Mouse (Mus musculus): ENCODE results near the gene Lrrc27. TPM values are rescaled to one million over a fixed set of nuclear protein-coding genes. Genes with fewer than 3 reads are reported as not detected.

Lrrc27 gene
- total RNA-seq, 2 experiments from 2014 or later, result 2.9 to 4.2 TPM

GRCm38 (mm10) chr7:139246931-139247880 lies 34.4 kb downstream of the Lrrc27 start:
- peak; percentile 34 for DNase-seq

GRCm38 (mm10) chr7:139247881-139248614 lies 35.3 kb downstream of the Lrrc27 start, which contains the start of gene Pwwp2b:
TSS of gene Pwwp2b (plus strand) at chr7:139248482.
- DNase-seq, result peak; percentile 82

GRCm38 (mm10) chr7:139248615-139249405 lies 36.0 kb downstream of the Lrrc27 start:
- DNase-seq, result peak; percentile 60

- no peak for DNase-seq
Measured at GRCm38 (mm10) chr7:139249406-139250210, 36.8 kb downstream of the Lrrc27 start.

GRCm38 (mm10) chr7:139251881-139252301 lies 39.1 kb downstream of the Lrrc27 start:
- DNase-seq, result peak; percentile 61

- DNase-seq, result no peak
Measured at GRCm38 (mm10) chr7:139252566-139252965, 39.8 kb downstream of the Lrrc27 start.

DNA sequence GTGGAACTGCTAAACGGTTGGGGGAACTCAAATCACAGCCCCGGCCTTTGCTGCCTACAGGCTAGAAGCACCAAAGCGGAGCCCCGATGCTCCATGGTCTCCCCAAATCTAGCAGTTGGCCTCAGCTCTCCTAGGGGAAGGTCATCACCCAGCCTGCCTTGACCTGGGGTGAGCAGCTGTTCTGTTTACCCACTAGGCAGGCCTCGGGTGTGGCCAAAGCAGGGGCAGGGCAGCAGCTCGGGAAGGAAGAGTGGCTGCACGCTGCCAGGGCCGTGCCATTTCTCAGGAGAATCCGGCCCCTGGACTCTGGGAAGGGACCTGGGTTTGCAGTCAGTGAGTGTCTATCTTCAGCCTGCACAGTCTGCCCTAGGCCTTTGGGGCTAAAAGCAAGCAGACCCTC lies 40.2 kb downstream of the Lrrc27 start:
- DNase-seq, result no peak

GRCm38 (mm10) chr7:139253462-139253861 lies 40.7 kb downstream of the Lrrc27 start:
- no peak for DNase-seq

DNA sequence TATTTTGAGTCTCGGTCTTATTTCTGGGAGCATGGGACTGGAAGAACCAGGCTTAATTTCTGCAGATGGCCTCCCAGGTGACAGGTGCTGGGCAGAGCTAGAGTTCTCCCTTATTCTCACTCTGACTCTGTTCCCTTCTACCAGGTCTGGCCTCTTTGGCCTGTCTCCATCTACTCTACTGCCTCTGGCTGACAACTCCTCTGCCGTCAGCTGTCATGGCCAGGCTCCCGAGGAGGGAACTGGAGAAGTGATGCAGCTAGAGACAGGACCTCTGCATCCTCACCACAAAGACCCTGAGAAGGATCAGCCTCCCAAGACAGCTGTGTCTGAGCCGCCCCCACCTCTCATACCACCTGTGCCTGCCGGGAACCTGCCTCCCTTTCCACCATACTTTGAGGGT lies 41.8 kb downstream of the Lrrc27 start:
- DNase-seq, result no peak

DNA sequence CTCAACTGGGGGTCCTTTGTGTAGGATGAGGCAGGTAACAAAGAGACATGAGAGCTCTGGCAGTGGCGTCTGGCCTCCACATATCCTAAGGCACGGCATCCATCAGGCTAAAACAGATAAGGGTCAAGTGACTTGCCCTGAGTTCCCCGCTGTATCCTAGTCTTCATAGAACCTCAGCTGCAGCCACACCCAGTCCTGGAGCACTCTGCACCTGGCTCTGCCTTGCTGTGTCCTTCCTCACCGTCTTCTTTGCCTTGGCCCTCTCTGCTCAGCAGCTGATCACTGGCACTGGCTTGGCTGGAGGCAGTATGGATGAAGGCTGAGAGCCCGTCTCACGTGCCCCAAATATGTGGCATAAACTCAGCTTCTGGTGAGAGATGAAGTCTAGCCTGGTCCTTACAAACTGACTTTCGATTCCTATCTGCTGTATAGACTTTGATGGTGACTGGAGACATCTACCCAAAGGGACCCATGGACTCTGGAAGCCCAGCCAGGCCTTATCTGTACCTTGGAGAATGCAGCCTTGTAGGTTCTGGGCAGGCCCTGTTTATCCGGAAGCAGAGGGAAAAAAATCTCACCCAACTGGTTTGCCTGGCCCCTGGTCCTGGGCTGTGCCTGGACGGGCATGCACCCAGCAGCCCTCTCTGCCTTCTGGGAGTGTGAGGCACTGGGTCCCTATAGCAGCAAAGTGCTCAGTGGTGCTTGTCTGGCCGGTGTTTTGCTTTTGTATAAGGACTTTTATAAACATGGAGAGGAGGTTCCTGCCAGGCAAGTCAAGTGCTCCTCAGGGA lies 45.2 kb downstream of the Lrrc27 start:
- DNase-seq, result no peak

- no peak for DNase-seq
Measured at GRCm38 (mm10) chr7:139264337-139264736, 51.5 kb downstream of the Lrrc27 start.

GRCm38 (mm10) chr7:139265634-139266033 lies 52.8 kb downstream of the Lrrc27 start:
- DNase-seq, result no peak

- DNase-seq, result peak; percentile 59
Measured at GRCm38 (mm10) chr7:139266431-139266830, 53.6 kb downstream of the Lrrc27 start.

DNA sequence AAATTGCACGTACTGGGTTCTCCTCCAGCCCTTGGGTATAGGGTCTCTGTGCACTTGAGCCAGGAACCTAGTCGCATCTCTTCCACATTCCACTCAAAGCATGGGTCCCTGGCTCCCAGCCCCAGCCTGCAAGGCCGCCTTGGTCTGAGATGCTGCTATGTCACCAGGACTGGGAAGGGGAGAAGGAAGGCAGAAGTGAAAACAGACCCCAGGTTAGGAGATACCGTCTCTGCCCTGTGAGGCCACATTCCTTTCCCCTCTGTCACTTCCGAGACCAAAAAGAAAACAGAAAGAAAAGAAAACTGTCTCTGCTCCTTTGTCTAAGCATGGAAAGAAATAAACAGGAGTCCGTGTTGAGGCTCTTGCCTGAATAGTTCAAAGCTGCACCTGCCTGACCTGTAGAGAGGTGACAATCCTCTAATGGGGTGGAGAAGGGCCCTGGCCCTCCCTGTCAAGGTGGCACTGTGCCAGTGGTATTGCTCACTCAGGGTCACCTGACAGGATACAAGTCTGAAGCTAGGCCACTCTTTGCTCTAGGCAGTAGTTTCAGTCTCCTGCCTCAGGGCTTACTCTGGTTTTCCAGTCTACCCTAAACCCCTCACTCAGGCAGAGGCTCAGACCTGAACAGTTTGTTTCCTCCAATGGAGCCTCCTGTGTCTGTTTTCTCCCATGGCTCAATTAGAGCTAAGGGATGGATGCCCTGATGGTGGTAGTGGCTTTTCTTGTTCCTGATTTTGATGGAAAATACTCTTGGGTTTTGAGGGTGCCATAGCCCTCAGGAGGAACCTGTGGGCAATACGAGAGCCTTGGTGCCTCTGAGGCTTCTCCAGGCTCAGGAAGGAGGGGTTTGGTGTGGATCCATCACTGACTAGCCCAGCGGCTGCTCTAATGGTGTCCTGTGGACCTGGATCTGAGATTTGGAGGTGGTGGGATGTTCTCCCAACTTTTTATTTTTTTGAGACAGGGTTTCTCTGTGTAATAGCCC lies 54.4 kb downstream of the Lrrc27 start:
- DNase-seq, result no peak

DNA sequence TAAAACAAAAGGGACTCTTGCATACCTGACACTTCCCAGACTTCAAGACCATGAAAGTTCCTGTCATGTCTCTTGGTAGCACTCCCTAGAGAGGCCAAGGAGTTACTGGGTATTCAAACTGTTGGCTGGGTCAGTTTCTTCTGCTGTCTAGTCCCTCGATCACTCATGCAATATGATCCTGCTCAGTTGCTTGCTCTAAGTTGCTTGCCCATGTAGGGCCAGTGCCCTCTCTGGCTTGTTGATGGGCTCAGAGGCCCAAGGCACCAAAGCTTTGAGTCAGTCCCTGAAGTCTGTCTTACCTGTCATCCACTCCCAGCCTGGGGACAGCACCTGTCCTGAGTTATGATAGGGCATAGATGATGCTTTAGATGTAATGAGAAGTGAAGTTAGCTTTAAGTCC lies 58.0 kb downstream of the Lrrc27 start:
- no peak for DNase-seq

- DNase-seq, result no peak
Measured at GRCm38 (mm10) chr7:139271871-139272270, 59.1 kb downstream of the Lrrc27 start.

DNA sequence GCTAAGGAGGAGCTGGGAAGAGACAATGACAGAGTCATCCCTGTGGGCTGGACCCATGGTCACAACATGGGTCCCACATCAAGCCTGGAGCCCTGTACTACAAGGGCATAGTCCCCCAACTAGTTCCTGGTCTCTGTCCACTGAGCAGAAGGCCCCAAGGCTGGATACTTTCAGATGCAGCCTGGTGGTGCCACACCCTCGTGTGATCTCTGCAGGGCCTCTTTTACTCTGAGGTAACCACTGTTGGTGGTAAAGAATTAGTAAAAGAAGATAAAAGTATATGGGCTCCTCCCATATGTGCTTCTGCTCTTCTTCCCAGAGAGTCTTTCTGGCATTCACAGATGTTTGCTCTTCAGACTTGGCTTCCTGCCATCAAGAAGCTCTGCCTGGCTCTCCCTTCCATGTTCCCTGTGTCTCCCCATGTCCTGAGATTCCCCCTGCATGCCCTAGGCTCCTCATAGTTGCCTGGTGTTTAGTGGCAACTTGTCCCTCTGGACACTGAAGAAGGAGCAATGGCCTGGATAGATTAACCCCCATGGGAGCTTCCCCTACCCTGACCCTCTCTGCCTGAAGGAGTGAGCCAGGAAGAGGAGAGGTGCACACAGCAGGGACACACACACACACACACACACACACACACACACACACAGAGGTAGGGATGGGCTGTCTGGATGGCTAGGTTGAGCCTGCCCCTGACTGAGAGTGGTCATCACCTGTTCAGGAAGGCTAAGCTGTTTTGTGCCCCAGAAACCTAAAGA lies 60.0 kb downstream of the Lrrc27 start:
- no peak for DNase-seq

- DNase-seq, result peak; percentile 40
Measured at GRCm38 (mm10) chr7:139273397-139273719, 60.6 kb downstream of the Lrrc27 start.

DNA sequence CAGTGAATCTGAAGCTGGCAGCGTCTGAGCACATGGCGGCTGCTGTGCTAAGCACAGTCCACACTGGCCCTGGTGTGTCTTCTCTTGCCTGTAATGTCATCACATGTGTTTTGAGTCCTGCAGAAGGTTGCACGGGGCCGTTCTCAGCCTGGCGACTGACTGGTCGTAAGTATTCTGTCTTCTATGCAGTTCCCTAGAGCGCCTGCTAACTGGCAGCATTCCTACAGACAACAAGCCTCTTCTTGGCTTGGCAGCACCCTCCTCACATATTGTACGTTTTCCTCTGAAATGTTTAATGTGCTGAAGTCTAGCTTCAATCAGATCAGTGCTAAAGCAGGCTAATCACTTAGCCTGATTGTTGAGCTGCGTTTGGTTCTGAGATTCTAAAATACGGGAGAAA lies 62.8 kb downstream of the Lrrc27 start:
- DNase-seq, result no peak
